Mouse (Mus musculus): Measurements from ENCODE around the gene Acsl1.
A peak's percentile ranks its signal among the peaks of the same experiment; 100 is the strongest.

Gene Acsl1

DNA sequence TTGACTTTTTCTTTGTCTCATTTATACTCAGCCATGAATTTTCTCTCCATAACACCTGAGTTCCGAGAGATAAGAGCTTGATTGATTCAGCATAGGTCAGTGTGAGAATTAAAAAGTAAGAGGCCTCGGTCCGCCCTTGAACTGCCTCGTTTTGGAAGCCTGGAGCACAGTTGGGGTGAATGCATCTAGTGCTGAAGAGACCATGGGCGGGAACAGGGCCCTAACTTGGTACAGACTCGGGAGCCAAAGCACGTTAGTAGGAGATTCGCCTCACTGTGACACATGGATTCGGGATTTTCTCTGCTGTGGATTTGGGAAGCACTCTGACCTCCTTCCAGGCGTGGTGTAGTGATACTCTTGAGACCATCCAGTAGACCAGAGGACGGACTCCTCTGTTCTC is 4.6 kb downstream of the Acsl1 start:
- DNase-seq (ENCODE audit: low read depth, low spot score), result no peak

- no peak for DNase-seq (ENCODE audit: low read depth, low spot score)
Measured at GRCm38 (mm10) chr8:46475942-46476341, 5.1 kb downstream of the Acsl1 start.

DNA sequence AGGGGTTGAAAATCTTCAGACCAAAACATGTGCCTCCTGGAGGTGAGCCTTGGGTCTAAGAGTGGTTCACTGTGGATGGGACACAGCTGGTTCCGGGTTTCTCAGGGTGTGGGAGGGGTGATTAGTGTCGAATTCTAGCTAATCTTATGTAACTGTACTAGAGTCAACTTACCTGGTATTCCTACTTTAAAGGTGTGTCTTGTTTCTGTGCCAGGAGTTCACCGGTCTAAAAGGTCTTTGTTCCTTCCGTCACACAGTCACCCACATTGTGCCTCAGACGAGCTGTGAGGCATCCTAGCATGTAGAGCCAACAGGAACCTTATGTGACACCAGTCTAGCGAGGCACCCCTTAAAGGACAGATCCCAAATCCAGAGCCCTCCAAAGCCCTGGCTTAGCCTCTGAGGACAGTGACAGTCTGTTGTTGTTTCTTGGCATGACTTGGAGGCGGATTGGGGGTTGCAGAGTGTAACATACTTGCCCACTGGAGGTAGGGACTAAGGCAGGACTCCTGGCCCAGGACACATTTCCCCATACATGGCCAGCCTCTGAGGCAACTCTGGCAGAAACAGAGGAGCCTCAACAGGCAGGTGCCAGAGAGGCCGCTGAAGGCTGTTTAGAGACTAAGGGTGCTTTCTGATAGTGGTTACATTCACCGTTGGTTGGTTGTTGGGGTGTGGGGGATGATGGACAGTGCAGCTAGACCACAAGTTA is 7.1 kb downstream of the Acsl1 start:
- DNase-seq (ENCODE audit: low read depth, low spot score), result no peak

- DNase-seq (ENCODE audit: low read depth, low spot score), result no peak
Measured at GRCm38 (mm10) chr8:46478783-46479182, 7.9 kb downstream of the Acsl1 start.

DNA sequence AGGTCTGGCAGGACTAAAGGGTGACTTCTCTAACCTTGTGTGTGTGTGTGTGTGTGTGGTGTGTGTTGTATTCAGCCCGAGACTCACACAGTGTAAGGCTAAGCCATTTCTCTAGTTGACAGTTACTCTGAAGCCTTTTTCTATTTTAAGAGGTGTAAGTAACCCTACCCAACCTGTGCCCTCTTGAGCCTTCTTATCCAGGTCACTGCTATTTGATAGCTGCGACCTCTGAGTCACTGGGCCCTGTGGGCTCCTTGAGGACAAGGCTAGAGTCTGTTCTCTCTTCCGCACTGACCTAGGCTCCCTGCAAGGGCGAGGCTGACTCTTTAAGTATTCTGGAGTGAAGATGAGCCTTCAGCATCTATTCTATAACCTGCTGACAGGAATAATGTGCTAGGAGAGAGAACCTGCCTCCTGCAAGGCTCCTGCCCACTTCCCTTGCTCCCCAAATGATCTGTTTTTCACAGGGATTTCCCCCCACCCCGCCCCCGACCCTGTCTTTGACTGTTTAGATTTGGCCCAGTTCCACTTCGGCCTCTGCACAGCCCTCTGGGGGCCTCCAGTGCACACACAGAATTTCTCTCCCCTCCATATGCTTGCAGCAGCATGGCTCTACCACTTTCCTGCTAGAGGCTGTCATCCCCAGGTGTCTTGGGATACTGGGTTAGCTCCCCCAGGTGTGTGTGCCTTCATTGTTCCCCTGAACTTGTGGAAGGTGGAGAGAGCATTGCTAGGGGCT is 9.1 kb downstream of the Acsl1 start:
- no peak for DNase-seq (ENCODE audit: low read depth, low spot score)

DNA sequence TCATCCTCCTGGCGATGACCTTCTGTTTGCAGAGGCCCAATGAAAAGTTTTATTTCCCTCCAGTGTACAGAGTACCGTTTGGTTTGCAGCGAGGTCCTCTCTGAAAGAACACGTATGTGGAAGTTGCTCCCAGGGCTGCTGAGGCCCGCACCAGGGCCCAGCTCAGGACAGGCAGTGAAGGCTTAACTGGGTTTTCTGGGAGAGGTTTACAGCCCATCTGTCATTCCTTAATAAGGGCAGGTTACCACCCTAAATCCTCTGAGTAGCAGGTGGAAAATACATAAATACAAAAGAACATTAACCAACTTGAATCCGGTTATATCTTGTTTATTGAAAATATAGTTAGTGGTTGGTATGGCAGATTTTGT is 9.7 kb downstream of the Acsl1 start:
- DNase-seq (ENCODE audit: low read depth, low spot score), result no peak

- DNase-seq (ENCODE audit: low read depth, low spot score), result no peak
Measured at GRCm38 (mm10) chr8:46482771-46483170, 11.9 kb downstream of the Acsl1 start.

DNA sequence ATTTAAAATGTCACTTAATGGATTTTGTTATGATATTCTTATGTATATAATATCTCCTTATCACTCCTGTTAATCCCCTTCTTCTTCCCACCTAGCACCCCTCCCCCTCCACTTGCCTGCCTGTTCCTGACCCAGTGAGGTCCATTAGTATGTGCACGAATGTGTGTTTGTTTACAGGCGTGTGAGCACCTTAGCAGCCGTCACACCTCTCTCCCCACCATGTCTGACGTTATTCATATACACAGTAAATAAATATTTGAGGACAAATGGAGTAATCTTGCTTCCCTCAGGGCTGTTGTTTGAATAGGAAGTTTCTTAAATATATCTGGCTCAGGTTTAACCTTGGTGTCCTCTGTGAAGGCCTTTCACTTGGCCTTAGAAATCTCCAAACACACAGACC is 12.4 kb downstream of the Acsl1 start:
- no peak for DNase-seq (ENCODE audit: low read depth, low spot score)

GRCm38 (mm10) chr8:46484077-46484476 is 13.2 kb downstream of the Acsl1 start:
- DNase-seq (ENCODE audit: low read depth, low spot score), result no peak

DNA sequence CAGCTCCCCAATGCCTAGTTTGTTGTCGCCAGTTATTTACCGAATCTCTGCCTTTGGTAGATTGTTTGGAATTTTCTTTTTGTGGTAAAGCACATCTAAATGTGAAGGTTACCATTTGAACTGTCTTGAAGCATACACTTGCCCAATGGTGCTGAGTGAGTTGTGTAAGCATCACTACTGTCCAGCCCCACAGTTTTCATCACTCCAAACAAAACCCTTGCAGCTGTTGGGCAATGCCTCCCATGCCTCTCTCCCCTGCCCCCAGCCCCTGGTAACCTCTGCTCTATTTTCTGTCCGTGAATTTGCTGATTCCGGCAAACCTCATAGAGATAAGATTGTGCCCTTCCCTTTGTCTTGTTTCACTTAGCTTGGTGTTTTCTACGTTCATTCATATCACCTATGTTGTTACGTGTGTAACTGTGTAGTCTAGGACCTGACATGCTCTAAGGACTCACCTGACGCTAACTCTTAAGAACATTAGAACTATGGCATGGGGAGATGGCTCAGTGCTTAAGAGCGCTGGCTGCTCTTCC is 14.2 kb downstream of the Acsl1 start:
- DNase-seq (ENCODE audit: low read depth, low spot score), result no peak

DNA sequence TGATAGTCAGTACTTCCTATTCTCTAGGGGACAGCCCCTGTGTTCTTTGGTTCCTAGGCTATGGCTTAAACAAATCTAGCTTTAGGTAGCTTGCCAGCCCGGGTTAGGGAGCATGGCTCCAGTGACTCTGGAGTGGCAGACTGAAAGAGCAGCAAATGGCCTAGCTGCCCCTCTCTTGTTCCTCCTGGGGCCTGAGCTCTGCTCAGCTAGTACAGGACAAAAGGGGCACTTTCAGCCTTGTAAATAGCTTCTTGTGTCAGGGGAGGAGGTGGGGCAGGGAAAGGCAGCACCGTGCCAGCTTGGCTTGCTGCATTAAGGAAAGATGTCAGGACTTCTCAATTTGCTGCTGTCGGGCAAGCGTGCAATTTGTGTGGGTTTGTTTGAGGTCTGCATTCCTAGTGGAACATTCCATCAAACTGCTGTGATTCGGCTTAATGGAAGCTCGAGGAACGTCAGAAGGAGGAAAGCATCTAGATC is 17.3 kb downstream of the Acsl1 start:
- peak; percentile 84 for DNase-seq (ENCODE audit: low read depth, low spot score)

GRCm38 (mm10) chr8:46489196-46489595 is 18.4 kb downstream of the Acsl1 start:
- DNase-seq (ENCODE audit: low read depth, low spot score), result no peak

- DNase-seq (ENCODE audit: low read depth, low spot score), result no peak
Measured at GRCm38 (mm10) chr8:46490250-46490649, 19.4 kb downstream of the Acsl1 start.

DNA sequence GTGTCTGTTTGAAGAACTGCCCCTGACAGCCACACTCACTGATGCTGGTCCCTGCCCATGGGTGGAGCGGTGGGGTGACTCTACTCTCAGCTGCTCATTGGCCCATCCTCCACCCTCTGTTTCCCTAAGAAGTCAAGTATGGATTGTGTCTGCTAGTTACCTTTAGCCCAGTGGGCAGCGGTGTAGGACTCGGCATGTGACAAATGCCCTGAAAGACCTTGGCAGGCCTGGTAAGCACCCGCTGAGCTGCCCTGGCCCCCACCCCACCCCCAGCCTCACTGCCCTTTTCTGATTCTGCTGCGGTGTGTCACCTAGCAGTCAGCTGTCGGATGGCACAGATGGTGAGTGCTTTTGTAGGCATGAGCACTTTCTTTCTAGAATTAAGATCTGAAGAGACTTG is 20.0 kb downstream of the Acsl1 start:
- no peak for DNase-seq (ENCODE audit: low read depth, low spot score)

GRCm38 (mm10) chr8:46493495-46494170 is 22.8 kb downstream of the Acsl1 start:
- DNase-seq (ENCODE audit: low read depth, low spot score), result no peak

GRCm38 (mm10) chr8:46496852-46497251 is 26.0 kb downstream of the Acsl1 start:
- no peak for DNase-seq (ENCODE audit: low read depth, low spot score)

DNA sequence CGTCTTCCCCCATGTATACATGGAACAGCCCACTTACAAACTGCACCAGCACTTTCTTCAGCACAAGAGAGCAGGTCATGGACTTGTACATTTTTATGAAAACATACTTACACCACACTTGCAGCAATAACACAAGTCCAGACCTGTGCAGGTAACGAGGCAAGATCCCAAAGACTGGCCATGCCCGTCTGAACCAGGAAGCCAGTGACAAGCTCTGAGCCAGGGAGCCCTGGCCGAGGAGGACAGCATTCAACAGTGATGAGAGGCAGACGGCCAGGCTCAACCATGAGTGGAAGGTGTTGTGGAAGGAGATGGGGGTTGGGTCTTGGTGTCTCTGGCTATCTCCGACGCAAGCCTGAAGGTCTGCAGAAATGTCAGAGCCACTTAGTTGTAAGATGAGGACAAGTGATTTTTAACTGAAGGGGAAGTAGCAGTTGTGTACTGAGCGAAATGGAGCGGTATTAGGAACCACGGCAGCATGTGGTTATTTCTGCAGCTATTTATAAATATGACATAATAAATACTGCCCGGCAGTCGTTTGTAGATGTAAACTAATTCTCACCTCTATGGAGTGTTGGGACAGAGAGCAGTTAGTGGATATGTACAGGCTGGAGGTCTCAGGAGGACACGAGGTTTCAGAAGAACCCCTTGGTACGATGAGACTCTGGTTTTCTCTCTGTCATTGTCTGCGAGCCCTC is 26.6 kb downstream of the Acsl1 start:
- no peak for DNase-seq (ENCODE audit: low read depth, low spot score)

DNA sequence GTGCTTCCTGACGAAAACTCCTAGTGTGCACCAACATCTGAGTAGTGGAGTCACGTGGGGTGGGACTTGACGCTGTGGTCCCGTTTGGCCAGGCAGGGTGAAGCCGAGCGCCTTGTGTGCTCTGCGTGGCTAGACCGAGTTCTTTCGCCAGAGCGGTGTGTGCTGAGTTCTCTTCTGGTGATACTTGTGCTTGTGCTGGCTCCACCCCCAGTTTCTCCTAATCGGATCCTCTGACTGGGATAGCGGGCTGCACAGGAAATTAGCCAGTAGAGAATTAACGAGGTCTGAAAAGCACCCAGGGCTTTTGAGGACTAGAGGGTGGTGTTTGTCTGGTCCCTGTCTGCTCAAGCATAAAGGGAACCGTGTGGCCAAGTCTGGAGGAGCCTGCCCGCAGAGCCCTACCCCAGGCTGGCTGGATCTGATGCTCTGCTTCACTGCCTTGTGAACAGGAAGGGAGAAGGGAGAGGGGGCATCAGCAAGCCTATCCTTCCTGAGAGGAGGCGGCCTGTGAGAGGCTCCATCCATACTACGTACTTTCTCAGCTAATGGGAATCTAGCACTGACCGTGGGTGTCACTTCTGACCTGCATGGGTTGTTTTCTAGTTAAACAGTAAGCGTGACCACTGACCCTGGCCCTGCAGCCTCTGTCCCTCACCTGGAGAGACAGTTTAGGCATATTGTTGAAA is 28.7 kb downstream of the Acsl1 start:
- no peak for DNase-seq (ENCODE audit: low read depth, low spot score)

DNA sequence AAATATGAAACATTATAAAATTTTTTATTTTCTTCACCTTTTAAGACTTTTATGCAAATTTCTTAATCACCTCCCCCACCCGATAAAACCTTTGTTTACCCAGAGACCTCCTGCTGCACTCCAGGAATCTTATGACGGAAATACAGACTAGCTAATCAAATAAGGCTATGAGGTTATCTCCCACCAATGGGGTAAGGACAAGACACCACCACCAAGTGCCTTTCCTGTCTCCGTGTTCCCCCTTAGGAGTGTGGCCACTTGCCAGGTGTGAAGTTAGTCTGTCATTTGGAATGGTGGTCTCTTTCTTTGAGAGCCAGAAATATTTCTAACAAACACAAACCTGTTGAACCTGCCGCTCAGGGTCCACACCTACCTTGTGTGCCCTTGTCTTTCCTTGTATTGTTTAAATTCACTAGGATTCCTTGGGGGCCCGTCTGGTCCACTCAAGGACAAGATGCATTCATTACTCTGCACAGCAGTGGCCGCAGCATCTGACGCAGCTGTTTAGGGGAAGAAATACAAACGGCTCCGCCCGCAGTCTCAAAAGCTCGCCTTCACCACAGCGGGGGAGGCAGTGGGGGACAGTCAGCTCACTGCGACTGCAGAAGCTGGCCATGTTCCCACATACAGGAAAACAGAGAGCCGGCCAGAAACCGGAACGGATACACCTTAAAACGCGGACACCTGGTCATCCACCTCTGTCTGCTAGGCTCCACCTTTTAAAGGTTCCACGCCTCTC is 31.7 kb downstream of the Acsl1 start:
- no peak for DNase-seq (ENCODE audit: low read depth, low spot score)

DNA sequence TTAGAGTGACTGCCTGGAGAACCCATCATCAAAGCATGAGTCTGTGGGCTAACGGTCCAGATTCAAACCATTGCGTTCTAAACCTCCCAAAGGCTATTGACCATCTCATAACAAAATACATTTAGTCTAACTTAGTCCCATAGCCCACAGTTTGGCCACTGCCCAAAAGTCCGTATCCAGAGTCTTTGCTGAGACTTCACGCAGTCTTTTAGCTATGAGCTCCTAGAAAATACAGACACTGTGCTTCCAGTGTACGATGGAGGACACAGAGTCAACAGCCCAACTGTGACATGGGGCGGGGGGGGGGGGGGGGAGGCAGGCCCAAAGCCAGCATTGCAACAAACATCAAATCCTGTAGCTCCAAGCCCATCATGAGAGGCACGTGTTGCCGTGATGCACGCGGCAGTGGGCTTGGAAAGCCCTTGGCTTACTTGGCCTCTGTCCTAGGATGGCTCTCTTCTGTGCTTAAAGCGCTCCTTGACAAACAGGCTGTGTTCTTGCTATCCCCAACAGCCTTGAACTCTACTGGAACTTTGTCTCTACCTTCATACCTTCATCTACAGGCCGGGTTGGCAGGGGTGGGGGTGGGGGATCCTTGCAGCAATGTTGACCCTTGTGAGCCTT is 32.3 kb downstream of the Acsl1 start:
- DNase-seq (ENCODE audit: low read depth, low spot score), result no peak

All from 3T3-L1 (cell line).